14 mouse cellular contexts compared by ENCODE assay signal in the genomic region with DNA sequence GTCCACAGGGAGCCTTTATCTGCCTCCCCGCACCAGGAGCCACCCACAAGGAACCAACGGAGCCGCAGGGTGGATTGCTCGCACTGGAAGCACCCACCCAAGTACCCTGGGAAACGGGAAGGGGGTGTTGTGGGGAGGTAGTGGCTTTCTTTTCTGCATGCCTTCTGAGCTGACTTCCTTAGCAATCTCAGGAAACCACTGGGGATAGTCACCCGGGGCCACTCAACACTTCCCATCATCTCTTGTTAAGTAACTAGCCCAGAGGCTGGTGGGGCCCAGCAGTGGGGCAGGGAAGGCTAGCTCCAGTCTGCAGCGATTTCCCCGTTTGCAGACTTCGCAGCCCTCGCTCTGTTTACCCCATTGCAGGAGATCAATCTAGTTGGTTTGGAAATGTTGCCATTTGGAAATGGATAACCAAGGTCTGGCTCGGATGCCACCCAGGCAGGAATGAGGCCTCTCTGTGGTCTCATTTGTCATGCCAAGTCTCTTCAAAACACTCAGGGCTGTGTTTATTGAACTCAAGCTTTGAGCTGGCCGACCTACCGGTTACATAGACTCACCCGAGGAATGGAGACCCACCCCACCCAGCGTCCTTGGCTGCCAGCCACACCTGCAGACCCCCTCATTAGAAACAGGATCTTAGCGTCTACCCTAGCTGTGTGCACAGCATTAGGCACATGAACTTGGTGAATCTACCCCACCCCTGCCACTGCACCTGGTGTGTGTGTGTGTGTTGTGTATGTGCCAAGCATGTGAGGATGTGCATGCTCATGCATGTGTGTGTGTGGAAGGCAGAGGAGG. TPM values are rescaled to one million over a fixed set of nuclear protein-coding genes. Genes with fewer than 3 reads are reported as not detected.
DNase-seq lines count a peak whose midpoint lies in the region; ATAC-seq and TF ChIP-seq lines count a peak whose summit lies in the region.
"Had no signal": no experiment of that assay in that cellular context is flagged by ENCODE, and none has a peak within 500 bp of the region (broad histone marks: within the 10 kb centered on the region; RNA-seq: fewer than 3 reads in every experiment).

No protein-coding gene starts in this region.

- TF ChIP-seq POLR2A in limb, embryonic 14.5 days (IDR thresholded peaks at IDR 0.05; ENCODE audit: borderline replicate concordance, extremely low read depth, insufficient read depth, insufficient read length), result no peak
- no peak for TF ChIP-seq POLR2A in lung, adult 2 months (IDR thresholded peaks at IDR 0.05; ENCODE audit: borderline replicate concordance, extremely low read depth, low read depth, low read length)

- 54% methylated on average over 16 of the region's 16 CpGs for WGBS in kidney, embryonic 15.5 days
- 27% methylated on average over 16 of the region's 16 CpGs for WGBS in embryonic facial prominence, embryonic 14.5 days
- WGBS in limb, embryonic 14.5 days, result 33% methylated on average over 16 of the region's 16 CpGs
- WGBS in lung, adult 2 months, result 16% methylated on average over 16 of the region's 16 CpGs

- H3K9me3 ChIP-seq in kidney, embryonic 15.5 days (replicated peaks), result no peaks in the 10 kb centered on the region
- H3K9me3 ChIP-seq in E14TG2a.4 (ENCODE audit: low read length), result no peaks in the 10 kb centered on the region
- H3K9me3 ChIP-seq in embryonic facial prominence, embryonic 14.5 days (ENCODE audit: control insufficient read depth, low read length), result no peaks in the 10 kb centered on the region
- H3K9me3 ChIP-seq in limb, embryonic 14.5 days (ENCODE audit: control insufficient read depth, low read length), result no peaks in the 10 kb centered on the region
- H3K9me3 ChIP-seq: hindbrain, embryonic 15.5 days; liver, embryonic 15.5 days; neural tube, embryonic 13.5 days had no signal

- no peak for TF ChIP-seq CTCF in E14TG2a.4 (conservative IDR thresholded peaks at IDR 0.05; ENCODE audit: low read length)
- TF ChIP-seq CTCF in lung, adult 2 months (IDR thresholded peaks at IDR 0.05; ENCODE audit: insufficient read depth, low read length), result no peak

- no peak overlapping the region for H3K4me3 ChIP-seq in kidney, embryonic 15.5 days (replicated peaks)
- 0 out of 2 replicates have a peak overlapping the region, but pooled peaks have one; percentile 4 for H3K4me3 ChIP-seq in E14TG2a.4 (replicated peaks; ENCODE audit: low read length)
- no peak overlapping the region for H3K4me3 ChIP-seq in embryonic facial prominence, embryonic 14.5 days (ENCODE audit: low read depth, low read length)
- no peak overlapping the region for H3K4me3 ChIP-seq in limb, embryonic 14.5 days (replicated peaks; ENCODE audit: low read length)
- H3K4me3 ChIP-seq in lung, adult 2 months (replicated peaks; ENCODE audit: extremely low read depth, low read depth, low read length), result no peak overlapping the region
- H3K4me3 ChIP-seq: hindbrain, embryonic 15.5 days; layer of hippocampus, adult 2 months; liver, embryonic 15.5 days; neural tube, embryonic 13.5 days had no signal

- H3K9ac ChIP-seq in kidney, embryonic 15.5 days, result no peak overlapping the region
- H3K9ac ChIP-seq in embryonic facial prominence, embryonic 14.5 days (ENCODE audit: low read depth, low read length), result no peak overlapping the region
- H3K9ac ChIP-seq in limb, embryonic 14.5 days (ENCODE audit: low read depth, low read length, severe bottlenecking), result no peak overlapping the region
- H3K9ac ChIP-seq: hindbrain, embryonic 15.5 days; liver, embryonic 15.5 days; neural tube, embryonic 13.5 days had no signal

- H3K4me2 ChIP-seq in kidney, embryonic 15.5 days, result no peak overlapping the region
- peak overlapping the region; percentile 15; the same call in 1 of the 2 replicates for H3K4me2 ChIP-seq in embryonic facial prominence, embryonic 14.5 days (ENCODE audit: low read depth, low read length)
- H3K4me2 ChIP-seq in limb, embryonic 14.5 days (replicated peaks; ENCODE audit: low read depth, low read length, severe bottlenecking), result no peak overlapping the region
- H3K4me2 ChIP-seq: hindbrain, embryonic 15.5 days; liver, embryonic 15.5 days; neural tube, embryonic 13.5 days had no signal

- DNase-seq in kidney, adult 18-20 months, result peak; percentile 18
- DNase-seq in embryonic facial prominence, embryonic 14.5 days (ENCODE audit: low spot score), result peak; percentile 80
- DNase-seq in limb, embryonic 14.5 days (ENCODE audit: low spot score), result no peak
- DNase-seq in right cerebral cortex, postnatal 10 days (ENCODE audit: low spot score in 2 of 2), result no peak
- DNase-seq in lung, adult 2 months, result no peak
- DNase-seq: cerebellum, adult 18-20 months; lung, postnatal 36 days had no signal

- H3K27ac ChIP-seq in kidney, embryonic 15.5 days, result no peak overlapping the region
- peak overlapping the region; percentile 67 for H3K27ac ChIP-seq in embryonic facial prominence, embryonic 14.5 days (replicated peaks; ENCODE audit: low read depth, low read length)
- no peak overlapping the region for H3K27ac ChIP-seq in limb, embryonic 14.5 days (replicated peaks; ENCODE audit: low read depth, low read length)
- H3K27ac ChIP-seq: hindbrain, embryonic 15.5 days; layer of hippocampus, adult 2 months; liver, embryonic 15.5 days; neural tube, embryonic 13.5 days had no signal

- no peaks in the 10 kb centered on the region for H3K36me3 ChIP-seq in kidney, embryonic 15.5 days
- H3K36me3 ChIP-seq in E14TG2a.4 (ENCODE audit: insufficient read depth, low read length), result peaks cover 20% of the 10 kb centered on the region
- H3K36me3 ChIP-seq in embryonic facial prominence, embryonic 14.5 days (ENCODE audit: control insufficient read depth, insufficient read depth, low read length), result no peaks in the 10 kb centered on the region
- H3K36me3 ChIP-seq in limb, embryonic 14.5 days (ENCODE audit: control insufficient read depth, insufficient read depth, low read length), result no peaks in the 10 kb centered on the region
- H3K36me3 ChIP-seq: hindbrain, embryonic 15.5 days; liver, embryonic 15.5 days; neural tube, embryonic 13.5 days had no signal

- ATAC-seq in kidney, embryonic 15.5 days (replicated peaks; ENCODE audit: low FRiP score), result no peak
- peak; percentile 77 for ATAC-seq in embryonic facial prominence, embryonic 14.5 days (ENCODE audit: low read depth)
- peak; percentile 44; the same call in 1 of the 2 replicates for ATAC-seq in limb, embryonic 14.5 days (ENCODE audit: low FRiP score, low read depth)
- ATAC-seq: activated CD4-positive, CD25-positive, alpha-beta regulatory T cell, adult 4 months had no signal

- H3K27me3 ChIP-seq in kidney, embryonic 15.5 days, result peaks cover 6% of the 10 kb centered on the region; the same call in 1 of the 2 replicates
- H3K27me3 ChIP-seq in E14TG2a.4 (ENCODE audit: insufficient read depth, low read length), result no peaks in the 10 kb centered on the region; the same call in 1 of the 2 replicates
- no peaks in the 10 kb centered on the region for H3K27me3 ChIP-seq in embryonic facial prominence, embryonic 14.5 days (replicated peaks; ENCODE audit: control insufficient read depth, insufficient read depth, low read length)
- no peaks in the 10 kb centered on the region for H3K27me3 ChIP-seq in limb, embryonic 14.5 days (ENCODE audit: control insufficient read depth, insufficient read depth, low read length)
- H3K27me3 ChIP-seq: hindbrain, embryonic 15.5 days; liver, embryonic 15.5 days; neural tube, embryonic 13.5 days had no signal

- no peaks in the 10 kb centered on the region; the same call in 1 of the 2 replicates for H3K4me1 ChIP-seq in kidney, embryonic 15.5 days
- H3K4me1 ChIP-seq in E14TG2a.4 (replicated peaks; ENCODE audit: low read depth, low read length), result peaks cover 43% of the 10 kb centered on the region
- H3K4me1 ChIP-seq in embryonic facial prominence, embryonic 14.5 days (ENCODE audit: control insufficient read depth, insufficient read depth, low read length), result peaks cover 15% of the 10 kb centered on the region
- H3K4me1 ChIP-seq in limb, embryonic 14.5 days (ENCODE audit: control insufficient read depth, insufficient read depth, low read length), result peaks cover 11% of the 10 kb centered on the region
- no peaks in the 10 kb centered on the region for H3K4me1 ChIP-seq in lung, adult 2 months (ENCODE audit: control insufficient read depth, insufficient read depth, low read length)
- H3K4me1 ChIP-seq: hindbrain, embryonic 15.5 days; liver, embryonic 15.5 days had no signal

RNA-seq across cellular contexts. Expression of gene Kcng1, which starts 33.3 kb away (rescaled TPM):
- 0.99 and 3.1 TPM in 2 replicates for polyA plus RNA-seq in kidney, embryonic 15.5 days (2015; fragmentation: Nextera tagmentation; extraction: Ambion mirVana)
- 1.1 and 1.4 TPM in 2 replicates for polyA plus RNA-seq in embryonic facial prominence, embryonic 14.5 days (2014; fragmentation: Nextera tagmentation; extraction: Ambion mirVana)
- 0.59 and 1.1 TPM in 2 replicates for polyA plus RNA-seq in limb, embryonic 14.5 days (2012; rRNA removed)
- 0.78 and 1.1 TPM in 2 replicates for polyA plus RNA-seq in limb, embryonic 14.5 days (2014; fragmentation: Nextera tagmentation; extraction: Ambion mirVana)
- 0.62 and 0.71 TPM in 2 replicates for polyA plus RNA-seq in lung, adult 2 months (2012; rRNA removed)
- polyA plus RNA-seq: activated CD4-positive, CD25-positive, alpha-beta regulatory T cell, adult 4 months had no signal

Comparison
In these comparisons a context has a peak if more than half of its experiments do, and no peak if none do; other contexts are left out.
1. DNase-seq: peak in kidney, adult 18-20 months (single experiment) and embryonic facial prominence, embryonic 14.5 days (single experiment); none in limb, embryonic 14.5 days (single experiment), right cerebral cortex, postnatal 10 days (0 of 2) and lung, adult 2 months (single experiment).